Mouse (Mus musculus): ENCODE measurements around the gene Txndc9. TPM values are rescaled to one million over a fixed set of nuclear protein-coding genes. Genes with fewer than 3 reads are reported as not detected.

Gene Txndc9
- polyA plus RNA-seq, 1 experiment from 2014 or later = 125 TPM

- WGBS = 85% methylated on average over 5 of the region's 5 CpGs
- no peaks in the 10 kb centered on the region for H3K36me3 ChIP-seq (ENCODE audit: control insufficient read depth, insufficient read depth, low read length)
- no peak within 1 kb of the TSS for H3K4me3 ChIP-seq (replicated peaks; ENCODE audit: low read length)
- no peak within 1 kb of the TSS for H3K9ac ChIP-seq (ENCODE audit: low read length)
- H3K9me3 ChIP-seq (replicated peaks; ENCODE audit: control insufficient read depth, low read length) = no peaks in the 10 kb centered on the region
- ATAC-seq (ENCODE audit: insufficient read depth, low FRiP score) = no peak
- no peak within 1 kb of the TSS for H3K4me2 ChIP-seq (ENCODE audit: low read depth, low read length)
- H3K27ac ChIP-seq (ENCODE audit: low read length) = no peak within 1 kb of the TSS
- no peaks in the 10 kb centered on the region for H3K4me1 ChIP-seq (ENCODE audit: control insufficient read depth, insufficient read depth, low read length)
- H3K27me3 ChIP-seq (ENCODE audit: control insufficient read depth, insufficient read depth, low read length) = no peaks in the 10 kb centered on the region
Measured at GRCm38 (mm10) chr1:37957659-37958058, 40.0 kb downstream of the Txndc9 start, which contains the start of gene Lyg1. Lyg1 (minus strand) TSS chr1:37957759.

GRCm38 (mm10) chr1:37956690-37957431, 40.8 kb downstream of the Txndc9 start:
- no peak overlapping the region for H3K27ac ChIP-seq (ENCODE audit: low read length)
- H3K4me1 ChIP-seq (ENCODE audit: control insufficient read depth, insufficient read depth, low read length) = no peaks in the 10 kb centered on the region
- H3K9ac ChIP-seq (ENCODE audit: low read length) = no peak overlapping the region
- no peaks in the 10 kb centered on the region for H3K27me3 ChIP-seq (ENCODE audit: control insufficient read depth, insufficient read depth, low read length)
- no peak overlapping the region for H3K4me2 ChIP-seq (ENCODE audit: low read depth, low read length)
- WGBS = 20% methylated on average over 3 of the region's 3 CpGs
- no peaks in the 10 kb centered on the region for H3K36me3 ChIP-seq (ENCODE audit: control insufficient read depth, insufficient read depth, low read length)
- no peaks in the 10 kb centered on the region for H3K9me3 ChIP-seq (replicated peaks; ENCODE audit: control insufficient read depth, low read length)
- no peak for ATAC-seq (ENCODE audit: insufficient read depth, low FRiP score)
- H3K4me3 ChIP-seq (replicated peaks; ENCODE audit: low read length) = no peak overlapping the region

DNA sequence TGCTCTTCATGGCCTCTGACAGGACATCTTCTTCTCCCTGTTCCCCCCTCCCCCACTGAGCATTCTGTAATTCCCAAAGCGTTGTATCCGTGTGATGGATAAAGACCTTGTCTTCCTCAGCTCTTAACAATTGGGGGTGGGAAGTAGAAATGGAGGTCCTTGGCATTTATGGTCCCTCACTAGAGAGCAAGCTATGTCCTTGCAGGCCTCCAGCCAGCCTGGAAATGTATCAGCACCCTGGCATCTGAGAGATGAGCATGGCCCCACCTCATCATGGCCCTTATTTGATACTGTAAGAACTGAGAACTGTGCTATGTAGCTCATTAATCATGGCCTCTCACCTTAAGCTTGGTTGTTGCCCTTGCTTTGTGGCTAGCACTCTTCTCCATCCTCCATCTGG, 42.4 kb downstream of the Txndc9 start:
- H3K36me3 ChIP-seq (ENCODE audit: control insufficient read depth, insufficient read depth, low read length) = no peaks in the 10 kb centered on the region
- no peak for ATAC-seq (ENCODE audit: insufficient read depth, low FRiP score)
- H3K27me3 ChIP-seq (ENCODE audit: control insufficient read depth, insufficient read depth, low read length) = no peaks in the 10 kb centered on the region
- no peak overlapping the region for H3K27ac ChIP-seq (ENCODE audit: low read length)
- H3K4me1 ChIP-seq (ENCODE audit: control insufficient read depth, insufficient read depth, low read length) = no peaks in the 10 kb centered on the region
- H3K4me3 ChIP-seq (replicated peaks; ENCODE audit: low read length) = no peak overlapping the region
- H3K4me2 ChIP-seq (ENCODE audit: low read depth, low read length) = no peak overlapping the region
- 91% methylated on average over 2 of the region's 2 CpGs for WGBS
- no peaks in the 10 kb centered on the region for H3K9me3 ChIP-seq (replicated peaks; ENCODE audit: control insufficient read depth, low read length)
- H3K9ac ChIP-seq (ENCODE audit: low read length) = no peak overlapping the region

- Histone ChIP-seq H3K4me2 (ENCODE audit: low read depth, low read length) (no peak overlapping the region), H3K4me3 (replicated peaks; ENCODE audit: low read length) (no peak overlapping the region), H3K9ac (ENCODE audit: low read length) (no peak overlapping the region), H3K36me3 (ENCODE audit: control insufficient read depth, insufficient read depth, low read length) (no peaks in the 10 kb centered on the region), H3K4me1 (ENCODE audit: control insufficient read depth, insufficient read depth, low read length) (no peaks in the 10 kb centered on the region), H3K27me3 (ENCODE audit: control insufficient read depth, insufficient read depth, low read length) (no peaks in the 10 kb centered on the region), H3K9me3 (replicated peaks; ENCODE audit: control insufficient read depth, low read length) (no peaks in the 10 kb centered on the region), H3K27ac (ENCODE audit: low read length) (no peak overlapping the region)
- ATAC-seq (ENCODE audit: insufficient read depth, low FRiP score) = no peak
- 72% methylated on average over 7 of the region's 7 CpGs for WGBS
Measured at GRCm38 (mm10) chr1:37954786-37955185, 42.9 kb downstream of the Txndc9 start.

- H3K36me3 ChIP-seq (ENCODE audit: control insufficient read depth, insufficient read depth, low read length) = no peaks in the 10 kb centered on the region
- no peaks in the 10 kb centered on the region for H3K9me3 ChIP-seq (replicated peaks; ENCODE audit: control insufficient read depth, low read length)
- H3K27ac ChIP-seq (ENCODE audit: low read length) = no peak overlapping the region
- H3K4me2 ChIP-seq (ENCODE audit: low read depth, low read length) = no peak overlapping the region
- no peak overlapping the region for H3K9ac ChIP-seq (ENCODE audit: low read length)
- no peak for ATAC-seq (ENCODE audit: insufficient read depth, low FRiP score)
- no peak overlapping the region for H3K4me3 ChIP-seq (replicated peaks; ENCODE audit: low read length)
- no peaks in the 10 kb centered on the region for H3K4me1 ChIP-seq (ENCODE audit: control insufficient read depth, insufficient read depth, low read length)
- WGBS = 83% methylated on average over 2 of the region's 2 CpGs
- no peaks in the 10 kb centered on the region for H3K27me3 ChIP-seq (ENCODE audit: control insufficient read depth, insufficient read depth, low read length)
Measured at GRCm38 (mm10) chr1:37948906-37949305, 48.8 kb downstream of the Txndc9 start.

Other genes starting within 250 kb of the Txndc9 start
- 5.7 and 5.9 TPM in 2 replicates for gene Tsga10, start 131.5 kb downstream of the Txndc9 start, polyA plus RNA-seq (2015; fragmentation: Nextera tagmentation; extraction: Ambion mirVana)
- gene Lipt1, start 126.2 kb downstream of the Txndc9 start, polyA plus RNA-seq (2015; fragmentation: Nextera tagmentation; extraction: Ambion mirVana) = 9.0 and 9.1 TPM in 2 replicates
- 26.4 and 28.4 TPM in 2 replicates for gene Mitd1, start 107.5 kb downstream of the Txndc9 start, polyA plus RNA-seq (2015; fragmentation: Nextera tagmentation; extraction: Ambion mirVana)
- gene Mrpl30, start 107.4 kb downstream of the Txndc9 start, polyA plus RNA-seq (2015; fragmentation: Nextera tagmentation; extraction: Ambion mirVana) = 216 and 225 TPM in 2 replicates
- not detected in 2 replicates for gene Lyg2, start 81.4 kb downstream of the Txndc9 start, polyA plus RNA-seq (2015; fragmentation: Nextera tagmentation; extraction: Ambion mirVana)
- not detected in 2 replicates for gene Lyg1, start 40.1 kb downstream of the Txndc9 start, polyA plus RNA-seq (2015; fragmentation: Nextera tagmentation; extraction: Ambion mirVana)
- gene Eif5b, start 117 bp upstream of the Txndc9 start, polyA plus RNA-seq (2015; fragmentation: Nextera tagmentation; extraction: Ambion mirVana) = 22.8 and 26.5 TPM in 2 replicates
- 19.4 and 21.5 TPM in 2 replicates for gene Rev1, start 131.9 kb upstream of the Txndc9 start, polyA plus RNA-seq (2015; fragmentation: Nextera tagmentation; extraction: Ambion mirVana)